Mouse (Mus musculus): ENCODE data around the gene D930048N14Rik. TPM values are rescaled to one million over a fixed set of nuclear protein-coding genes. Genes with fewer than 3 reads are reported as not detected.

D930048N14Rik gene
- total RNA-seq (2023), result 0.71 TPM

DNA sequence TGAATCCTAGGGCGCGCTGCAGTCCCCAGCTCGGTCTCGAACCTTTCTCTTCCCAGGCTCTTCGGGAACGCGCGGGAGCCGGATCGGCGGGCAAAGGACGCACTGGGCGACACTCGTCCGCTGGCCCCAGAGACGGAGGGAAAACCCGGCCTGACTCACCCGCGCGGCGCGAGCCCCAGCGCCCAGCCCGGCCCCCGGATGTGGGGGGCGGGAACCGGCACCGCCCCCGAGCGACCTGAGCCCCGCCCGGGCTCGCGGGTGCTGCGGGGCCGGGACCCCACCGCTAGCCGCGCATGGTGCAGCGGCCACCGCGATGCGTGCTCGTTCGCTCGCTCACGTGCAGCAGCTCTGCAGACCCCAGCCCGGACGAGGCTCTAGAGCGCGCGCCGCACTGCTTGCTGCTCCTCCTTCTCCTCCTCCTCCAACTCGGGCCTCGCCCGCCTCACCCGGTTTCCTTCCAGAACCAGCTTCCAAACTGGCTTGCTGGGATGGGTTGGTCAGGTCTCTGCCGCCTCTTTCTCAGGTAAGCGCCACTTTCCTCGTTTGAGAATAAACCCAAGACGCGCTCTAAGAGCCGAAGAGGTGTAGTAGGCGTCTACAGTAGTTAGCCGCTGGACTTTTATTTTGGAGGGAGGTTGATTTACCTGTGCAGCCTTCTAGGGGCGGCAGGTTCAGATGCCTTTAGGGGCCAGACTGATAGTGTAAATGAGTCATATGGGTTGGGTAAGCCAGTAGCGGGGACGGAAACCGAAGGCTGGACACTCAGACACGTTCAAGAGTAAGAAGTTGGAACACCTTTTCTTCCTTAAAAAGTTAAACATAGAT is at the start of gene D930048N14Rik, which contains the start of gene N4bp3:
D930048N14Rik (plus strand) TSS at position 264 of the 825 bp plus-strand sequence.
N4bp3 (minus strand) TSS at position 152 of the 825 bp plus-strand sequence.

DNA sequence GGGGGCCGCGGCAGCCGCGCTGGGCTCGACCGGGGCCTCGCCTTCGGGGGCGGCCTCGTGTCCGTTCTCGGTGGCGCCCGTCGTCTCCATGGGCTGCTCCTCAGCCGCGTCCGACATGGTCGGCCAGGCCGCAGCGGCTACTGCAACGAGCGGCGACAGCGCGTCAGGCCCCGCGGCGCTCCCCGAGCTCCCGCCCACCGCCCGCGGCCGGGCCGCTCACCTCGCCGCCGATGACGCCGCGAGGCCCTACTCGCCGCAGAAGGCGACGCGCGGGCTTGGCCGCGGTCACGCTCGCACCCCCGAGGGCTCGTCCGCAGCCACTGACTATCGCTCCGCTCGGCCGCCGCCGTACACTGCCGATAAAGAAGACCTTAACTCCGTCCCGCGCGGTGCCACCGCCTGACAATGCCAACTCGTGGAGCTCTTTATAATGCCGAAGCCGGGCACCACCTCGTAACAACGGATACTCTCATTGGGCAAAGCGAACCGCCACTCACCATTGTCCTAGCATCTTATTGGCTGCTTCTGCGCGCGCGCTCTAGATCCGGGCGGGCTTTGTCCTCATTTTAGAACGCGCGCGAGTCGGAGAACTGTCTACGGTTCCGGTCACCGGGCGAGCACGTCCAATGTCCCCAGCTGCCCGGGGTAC is 44.2 kb upstream of the D930048N14Rik start, which contains the start of gene Hnrnpab:
Hnrnpab (minus strand) TSS at position 401 of the 649 bp plus-strand sequence.

DNA sequence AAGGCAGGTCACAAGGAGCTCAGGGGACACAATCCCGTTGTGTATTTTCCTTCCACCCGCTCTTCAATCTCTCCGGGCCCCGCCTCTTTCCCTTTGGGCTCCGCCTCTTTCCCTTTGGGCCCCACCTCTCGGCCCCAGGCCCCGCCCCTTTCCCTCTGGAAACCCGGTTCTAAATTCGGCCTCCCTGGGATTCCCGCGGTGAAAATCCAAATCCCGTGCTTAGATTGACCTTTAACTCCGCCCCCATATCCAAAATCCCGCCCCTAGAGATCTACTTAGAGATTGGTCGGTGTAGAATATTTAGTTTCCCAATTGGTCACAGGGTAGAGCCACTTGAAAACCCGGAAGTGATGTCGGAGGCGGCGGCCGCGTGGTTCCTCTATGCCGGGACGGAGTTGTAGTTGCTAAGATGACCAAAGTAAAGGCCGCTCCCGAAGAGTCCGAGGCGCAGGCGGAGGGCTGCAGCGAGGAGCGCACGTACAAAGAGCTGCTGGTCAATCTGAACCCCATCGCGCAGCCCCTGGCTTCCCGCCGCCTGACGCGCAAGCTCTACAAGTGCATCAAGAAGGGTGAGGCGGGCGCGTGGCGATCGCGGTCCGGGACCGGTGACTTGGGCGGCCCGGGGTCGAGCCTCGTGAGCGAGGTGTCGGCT is 31.2 kb upstream of the D930048N14Rik start, which contains the start of gene Nhp2:
Nhp2 (plus strand) TSS at position 327 of the 652 bp plus-strand sequence.

DNA sequence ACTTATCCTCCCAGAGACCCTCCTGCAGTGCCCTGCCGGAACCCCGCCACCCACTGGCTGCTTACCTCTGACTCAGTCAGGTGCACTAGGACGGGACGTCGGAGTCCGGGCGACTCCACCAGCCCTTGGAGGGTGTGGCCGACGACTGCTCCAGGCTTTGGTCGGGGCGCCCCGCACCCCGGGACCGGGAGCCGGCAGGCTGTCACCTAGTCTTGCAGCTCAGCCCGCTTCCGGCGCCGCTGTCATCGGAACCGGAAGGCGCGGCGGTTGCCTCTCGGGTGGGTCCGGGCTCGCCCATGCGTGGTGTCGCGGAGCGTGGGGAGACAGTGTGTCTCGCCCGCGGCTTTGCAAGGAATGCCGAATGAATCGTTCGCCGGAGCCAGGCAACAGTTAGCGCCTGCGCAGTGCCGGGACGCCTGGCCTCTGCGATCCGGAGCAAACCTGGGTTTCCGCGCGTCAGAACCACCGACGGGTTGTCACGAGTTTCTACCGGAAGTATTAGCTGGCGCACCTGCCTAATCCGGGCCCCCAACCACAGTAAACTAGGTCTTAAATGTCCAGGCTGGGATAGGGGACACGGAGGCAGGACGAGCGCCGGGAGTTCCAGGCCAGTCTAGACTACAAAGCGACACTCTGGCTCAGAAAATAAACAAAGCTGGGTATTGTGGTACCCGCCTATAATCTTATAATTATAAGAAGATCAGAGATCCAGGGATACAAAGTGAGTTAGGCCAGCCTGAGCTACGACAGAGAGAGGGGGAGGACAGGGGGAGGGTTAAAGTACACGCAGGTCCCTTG is 15.0 kb upstream of the D930048N14Rik start, which contains the start of gene Rmnd5b:
Rmnd5b (minus strand) TSS at position 372 of the 798 bp plus-strand sequence.

DNA sequence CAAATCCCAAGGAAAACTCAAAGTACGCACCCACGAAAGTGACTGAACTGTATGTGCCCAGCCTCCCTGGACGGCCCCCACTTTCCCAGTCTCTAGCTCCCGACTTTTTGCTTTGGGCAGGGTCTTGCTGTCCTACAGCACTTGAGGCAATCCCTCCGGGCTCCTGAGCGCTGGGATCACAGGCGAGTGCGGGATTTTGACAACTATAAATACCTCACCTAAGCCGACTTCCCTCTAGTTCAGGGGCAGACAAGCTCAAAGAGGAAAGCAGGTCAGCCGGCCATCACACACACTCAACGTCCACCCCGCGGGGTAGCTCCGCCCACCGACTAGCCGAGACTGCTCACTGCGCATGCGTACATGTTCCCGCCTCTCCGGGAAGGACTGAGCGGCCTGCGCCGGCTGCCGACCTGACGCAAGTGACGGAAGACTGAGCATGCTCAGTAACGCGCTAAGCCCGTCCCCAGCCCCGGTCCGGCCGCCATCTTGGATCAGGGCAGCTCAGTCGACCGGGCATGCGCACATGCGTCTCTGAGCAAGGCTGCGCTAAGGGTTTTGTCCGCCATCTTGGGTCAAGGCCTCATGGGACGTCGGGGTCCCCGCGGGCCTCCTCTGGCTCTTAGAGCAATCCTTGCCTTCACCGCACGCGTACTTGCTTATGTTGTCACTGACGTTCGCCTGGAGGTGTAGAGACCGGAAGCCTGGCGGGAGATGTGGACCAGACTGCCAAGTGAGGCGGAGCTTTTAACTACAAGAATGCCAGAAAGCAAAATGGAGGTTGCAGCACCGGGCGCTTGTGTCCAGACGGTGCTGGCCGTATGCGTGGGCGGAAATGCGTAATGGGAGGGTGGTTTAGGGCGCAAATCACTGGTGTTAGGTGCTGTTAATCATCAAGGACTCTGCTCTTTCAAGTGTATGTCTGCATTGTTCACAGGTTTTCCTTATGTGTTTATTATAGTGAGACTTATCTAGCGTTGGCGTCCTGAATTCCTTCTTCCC is 37.9 kb downstream of the D930048N14Rik start, which contains the start of gene 0610009B22Rik:
0610009B22Rik (minus strand) TSS at position 545 of the 999 bp plus-strand sequence.

Other genes with a start within 250 kb of the D930048N14Rik start
- gene Phykpl, start 66.2 kb upstream of the D930048N14Rik start, total RNA-seq (2023), result 12.7 TPM
- 258 TPM for gene Hnrnpab, start 44.1 kb upstream of the D930048N14Rik start, total RNA-seq (2023)
- 42.3 TPM for gene Nhp2, start 31.2 kb upstream of the D930048N14Rik start, total RNA-seq (2023)
- 57.0 TPM for gene Rmnd5b, start 15.1 kb upstream of the D930048N14Rik start, total RNA-seq (2023)
- 5.3 TPM for gene N4bp3, start 112 bp upstream of the D930048N14Rik start, total RNA-seq (2023)
- gene 0610009B22Rik, start 37.9 kb downstream of the D930048N14Rik start, total RNA-seq (2023), result 3.0 TPM
- 55.5 TPM for gene Sec24a, start 112.7 kb downstream of the D930048N14Rik start, total RNA-seq (2023)
- 31.3 TPM for gene Sar1b, start 112.7 kb downstream of the D930048N14Rik start, total RNA-seq (2023)
- gene Jade2, start 206.7 kb downstream of the D930048N14Rik start, total RNA-seq (2023), result 66.0 TPM